Mouse (Mus musculus): Measurements from ENCODE around the gene Rtn1. TPM values are rescaled to one million over a fixed set of nuclear protein-coding genes. Genes with fewer than 3 reads are reported as not detected.

Rtn1 gene
- 7.3 and 11.2 TPM in 2 replicates for polyA plus RNA-seq (2015; fragmentation: Nextera tagmentation; extraction: Ambion mirVana)

- no peak for ATAC-seq (ENCODE audit: low FRiP score, low read depth)
- Histone ChIP-seq H3K4me3 (peak within 1 kb of the TSS; percentile 69), H3K27me3 (peaks cover 47% of the 10 kb centered on the region), H3K36me3 (no peaks in the 10 kb centered on the region), H3K4me2 (replicated peaks) (peak within 1 kb of the TSS; percentile 99), H3K9me3 (no peaks in the 10 kb centered on the region), H3K4me1 (peaks cover 14% of the 10 kb centered on the region), H3K27ac (no peak within 1 kb of the TSS), H3K9ac (peak within 1 kb of the TSS; percentile 70)
- 37% methylated on average over 6 of the region's 6 CpGs for WGBS
These were observed at the start of gene Rtn1 for GRCm38 (mm10) chr12:72408954-72409353. Gene Rtn1, minus strand, starts transcription at chr12:72409054.

GRCm38 (mm10) chr12:72453941-72454340 is 45.1 kb upstream of the Rtn1 start:
- H3K27me3 ChIP-seq: no peaks in the 10 kb centered on the region
- no peak overlapping the region for H3K4me2 ChIP-seq (replicated peaks)
- H3K4me1 ChIP-seq: no peaks in the 10 kb centered on the region
- H3K4me3 ChIP-seq: no peak overlapping the region
- no peak overlapping the region for H3K27ac ChIP-seq
- ATAC-seq (ENCODE audit: low FRiP score, low read depth): no peak
- no peak overlapping the region for H3K9ac ChIP-seq
- H3K36me3 ChIP-seq: no peaks in the 10 kb centered on the region
- WGBS: 76% methylated on average over 17 of the region's 17 CpGs
- no peaks in the 10 kb centered on the region for H3K9me3 ChIP-seq

GRCm38 (mm10) chr12:72441839-72442576 is 33.2 kb upstream of the Rtn1 start, which contains the start of gene Lrrc9:
Gene Lrrc9, plus strand, starts transcription at chr12:72441866.
- Histone ChIP-seq H3K9me3 (no peaks in the 10 kb centered on the region), H3K27ac (no peak within 1 kb of the TSS), H3K9ac (peak within 1 kb of the TSS; percentile 66), H3K27me3 (no peaks in the 10 kb centered on the region), H3K4me1 (peaks cover 14% of the 10 kb centered on the region), H3K4me2 (replicated peaks) (peak within 1 kb of the TSS; percentile 87), H3K36me3 (no peaks in the 10 kb centered on the region), H3K4me3 (peak within 1 kb of the TSS; percentile 49)
- ATAC-seq (ENCODE audit: low FRiP score, low read depth): peak; percentile 80
- 1% methylated on average over 31 of the region's 31 CpGs for WGBS

- Histone ChIP-seq H3K9me3 (no peaks in the 10 kb centered on the region), H3K4me3 (no peak overlapping the region), H3K27ac (no peak overlapping the region), H3K4me2 (replicated peaks) (no peak overlapping the region), H3K9ac (no peak overlapping the region), H3K4me1 (peaks cover 14% of the 10 kb centered on the region), H3K27me3 (no peaks in the 10 kb centered on the region), H3K36me3 (no peaks in the 10 kb centered on the region)
- ATAC-seq (ENCODE audit: low FRiP score, low read depth): no peak
- WGBS: 75% methylated on average over 6 of the region's 6 CpGs
These were observed 30.2 kb upstream of the Rtn1 start for GRCm38 (mm10) chr12:72438961-72439480.

GRCm38 (mm10) chr12:72437676-72438341 is 29.0 kb upstream of the Rtn1 start:
- H3K4me1 ChIP-seq: peaks cover 14% of the 10 kb centered on the region
- no peaks in the 10 kb centered on the region for H3K27me3 ChIP-seq
- ATAC-seq (ENCODE audit: low FRiP score, low read depth): no peak
- WGBS: 70% methylated on average over 10 of the region's 10 CpGs
- H3K27ac ChIP-seq: no peak overlapping the region
- no peak overlapping the region for H3K4me2 ChIP-seq (replicated peaks)
- no peaks in the 10 kb centered on the region for H3K9me3 ChIP-seq
- H3K4me3 ChIP-seq: no peak overlapping the region
- H3K36me3 ChIP-seq: no peaks in the 10 kb centered on the region
- H3K9ac ChIP-seq: no peak overlapping the region

- 61% methylated on average over 9 of the region's 9 CpGs for WGBS
- Histone ChIP-seq H3K36me3 (no peaks in the 10 kb centered on the region), H3K4me2 (replicated peaks) (no peak overlapping the region), H3K9me3 (no peaks in the 10 kb centered on the region), H3K4me1 (no peaks in the 10 kb centered on the region), H3K27me3 (no peaks in the 10 kb centered on the region), H3K27ac (no peak overlapping the region), H3K9ac (no peak overlapping the region), H3K4me3 (no peak overlapping the region)
- ATAC-seq (ENCODE audit: low FRiP score, low read depth): no peak
These were observed 24.5 kb upstream of the Rtn1 start for GRCm38 (mm10) chr12:72433241-72433865.

- H3K36me3 ChIP-seq: no peaks in the 10 kb centered on the region
- H3K9me3 ChIP-seq: no peaks in the 10 kb centered on the region
- no peak overlapping the region for H3K9ac ChIP-seq
- H3K4me2 ChIP-seq (replicated peaks): no peak overlapping the region
- 85% methylated on average over 4 of the region's 4 CpGs for WGBS
- no peak overlapping the region for H3K4me3 ChIP-seq
- no peak overlapping the region for H3K27ac ChIP-seq
- ATAC-seq (ENCODE audit: low FRiP score, low read depth): no peak
- H3K27me3 ChIP-seq: no peaks in the 10 kb centered on the region
- no peaks in the 10 kb centered on the region for H3K4me1 ChIP-seq
These were observed 23.4 kb upstream of the Rtn1 start for GRCm38 (mm10) chr12:72432209-72432608.

GRCm38 (mm10) chr12:72427722-72428126 is 18.9 kb upstream of the Rtn1 start:
- Histone ChIP-seq H3K4me2 (replicated peaks) (peak overlapping the region; percentile 38; the same call in 1 of the 2 replicates), H3K9ac (no peak overlapping the region), H3K27me3 (no peaks in the 10 kb centered on the region), H3K36me3 (no peaks in the 10 kb centered on the region), H3K9me3 (no peaks in the 10 kb centered on the region), H3K4me3 (peak overlapping the region; percentile 16; the same call in 1 of the 2 replicates), H3K4me1 (no peaks in the 10 kb centered on the region), H3K27ac (no peak overlapping the region)
- ATAC-seq (ENCODE audit: low FRiP score, low read depth): peak; percentile 44; the same call in 1 of the 2 replicates
- 22% methylated on average over 11 of the region's 11 CpGs for WGBS

- 38% methylated on average over 4 of the region's 4 CpGs for WGBS
- ATAC-seq (ENCODE audit: low FRiP score, low read depth): no peak
- Histone ChIP-seq H3K4me3 (no peak overlapping the region), H3K27ac (no peak overlapping the region), H3K9me3 (no peaks in the 10 kb centered on the region), H3K36me3 (no peaks in the 10 kb centered on the region), H3K27me3 (no peaks in the 10 kb centered on the region), H3K9ac (no peak overlapping the region), H3K4me1 (no peaks in the 10 kb centered on the region), H3K4me2 (replicated peaks) (no peak overlapping the region)
These were observed 13.8 kb upstream of the Rtn1 start for GRCm38 (mm10) chr12:72422681-72423080.

GRCm38 (mm10) chr12:72417762-72418161 is 8.9 kb upstream of the Rtn1 start:
- H3K4me1 ChIP-seq: no peaks in the 10 kb centered on the region
- no peaks in the 10 kb centered on the region for H3K36me3 ChIP-seq
- WGBS: 36% methylated on average over 3 of the region's 3 CpGs
- ATAC-seq (ENCODE audit: low FRiP score, low read depth): no peak
- H3K4me2 ChIP-seq (replicated peaks): no peak overlapping the region
- H3K9me3 ChIP-seq: no peaks in the 10 kb centered on the region
- H3K27ac ChIP-seq: no peak overlapping the region
- H3K27me3 ChIP-seq: 0 out of 2 replicates have a peak, but pooled peaks cover 3% of the 10 kb centered on the region
- H3K9ac ChIP-seq: no peak overlapping the region
- no peak overlapping the region for H3K4me3 ChIP-seq

- H3K27me3 ChIP-seq: peaks cover 44% of the 10 kb centered on the region
- peak overlapping the region; percentile 70 for H3K9ac ChIP-seq
- no peak overlapping the region for H3K27ac ChIP-seq
- ATAC-seq (ENCODE audit: low FRiP score, low read depth): peak; percentile 79
- no peaks in the 10 kb centered on the region for H3K36me3 ChIP-seq
- WGBS: under 1% methylated on average over 61 of the region's 63 CpGs
- H3K4me1 ChIP-seq: peaks cover 14% of the 10 kb centered on the region
- H3K9me3 ChIP-seq: no peaks in the 10 kb centered on the region
- peak overlapping the region; percentile 99 for H3K4me2 ChIP-seq (replicated peaks)
- H3K4me3 ChIP-seq: peak overlapping the region; percentile 69
These were observed 553 bp downstream of the Rtn1 start for GRCm38 (mm10) chr12:72408111-72408891.

Measured in limb, embryonic 13.5 days (tissue).